Mouse (Mus musculus): ENCODE data around the gene Cmah.

- TF ChIP-seq CTCF (IDR thresholded peaks at IDR 0.05; ENCODE audit: low read depth, low read length), result no peak
- no peak for TF ChIP-seq POLR2A (IDR thresholded peaks at IDR 0.05; ENCODE audit: insufficient read depth, low read length)
- no peak for TF ChIP-seq EP300 (IDR thresholded peaks at IDR 0.05; ENCODE audit: insufficient read depth, low read depth, low read length)
These were observed 115.1 kb downstream of the Cmah start for GRCm38 (mm10) chr13:24442272-24442671.

Measured in ES-Bruce4 (cell line).